Mouse (Mus musculus): ENCODE results near the gene Nbas. TPM values are rescaled to one million over a fixed set of nuclear protein-coding genes. Genes with fewer than 3 reads are reported as not detected.

The Nbas gene
- polyA plus RNA-seq, 1 experiment from 2014 or later = 23.6 TPM

Other genes starting within 250 kb of the Nbas start
- gene Ddx1, start 19.9 kb upstream of the Nbas start, polyA plus RNA-seq (2014; fragmentation: Nextera tagmentation; extraction: Ambion mirVana) = 149 and 170 TPM in 2 replicates

All from intestine, embryonic 14.5 days (tissue).